Mouse (Mus musculus): ENCODE data around the gene Prrg4.
"Not testable (repeated sequence)": the region's sequence is repeated elsewhere in the genome, so short reads cannot be mapped to it uniquely, and the experiment has no call there.

The Prrg4 gene

GRCm38 (mm10) chr2:104849276-104849990 lies at the start of gene Prrg4:
Prrg4 (minus strand) TSS chr2:104849876.
- DNase-seq: peak; percentile 81

GRCm38 (mm10) chr2:104887882-104888566 lies 38.3 kb upstream of the Prrg4 start:
- peak; percentile 67 for DNase-seq

DNA sequence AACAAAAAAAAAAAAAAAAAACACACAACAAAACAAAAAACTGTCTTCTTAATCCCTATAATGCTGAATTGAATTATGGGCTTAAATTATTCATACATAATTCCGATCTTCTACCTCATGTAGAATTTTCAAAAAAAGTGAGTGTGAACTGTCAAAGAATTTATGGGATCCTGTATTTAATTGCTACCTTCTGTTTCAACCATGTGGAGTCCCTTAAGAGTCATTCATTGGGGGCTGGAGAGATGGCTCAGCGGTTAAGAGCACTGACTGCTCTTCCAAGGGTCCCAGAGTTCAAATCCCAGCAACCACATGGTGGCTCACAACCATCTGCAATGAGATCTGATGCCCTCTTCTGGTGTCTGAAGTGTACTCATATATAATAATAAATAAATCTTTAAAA lies 37.7 kb upstream of the Prrg4 start:
- DNase-seq: not testable (repeated sequence)

DNA sequence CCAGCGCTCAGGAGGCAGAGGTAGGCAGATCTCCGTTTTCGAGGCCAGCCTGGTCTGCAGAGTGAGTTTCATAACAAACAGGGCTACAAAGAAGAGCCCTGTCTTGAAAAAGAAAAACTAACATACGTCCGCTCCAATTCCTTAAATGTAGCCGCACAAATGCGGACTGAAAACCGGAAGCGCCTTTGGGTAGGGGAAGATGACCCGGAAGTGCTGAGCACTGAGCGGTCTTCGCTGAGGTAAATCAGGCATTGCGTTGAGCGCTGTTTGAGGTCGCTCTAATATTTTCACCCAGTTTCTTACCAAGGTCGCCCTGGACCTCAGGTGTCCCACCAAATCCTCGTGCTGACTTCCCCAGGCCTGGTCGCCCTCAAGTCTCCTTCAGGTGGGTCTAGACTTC lies 36.4 kb upstream of the Prrg4 start:
- DNase-seq: no peak

- DNase-seq: no peak
Observed at GRCm38 (mm10) chr2:104878794-104879193, 29.1 kb upstream of the Prrg4 start.

GRCm38 (mm10) chr2:104869101-104869500 lies 19.4 kb upstream of the Prrg4 start:
- peak; percentile 64 for DNase-seq

- DNase-seq: no peak
Observed at GRCm38 (mm10) chr2:104867282-104867855, 17.7 kb upstream of the Prrg4 start, which contains the start of gene Ccdc73. Ccdc73 (plus strand) TSS chr2:104867805.

- DNase-seq: peak; percentile 83
Observed at GRCm38 (mm10) chr2:104864176-104864860, 14.6 kb upstream of the Prrg4 start.

DNA sequence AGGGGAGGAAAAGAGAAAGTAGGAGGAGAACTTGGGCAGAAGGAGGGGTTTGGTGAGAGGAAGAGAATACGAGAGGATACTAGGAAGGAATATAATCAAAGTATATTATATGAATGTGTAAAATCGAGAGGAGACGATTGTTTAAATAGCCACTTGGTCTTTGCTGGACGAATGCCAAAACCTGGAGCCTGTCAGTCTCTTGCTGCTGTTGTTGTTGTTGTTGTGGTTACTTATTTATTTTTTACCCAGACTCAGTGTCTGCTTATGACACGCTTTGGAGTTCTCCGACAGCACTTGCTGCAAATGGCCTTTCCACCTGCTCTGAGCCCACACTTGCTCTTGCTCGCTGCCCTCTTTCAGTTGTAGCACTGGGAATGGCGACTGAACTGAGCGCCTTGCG lies 10.8 kb upstream of the Prrg4 start:
- peak; percentile 26 for DNase-seq

GRCm38 (mm10) chr2:104859060-104859459 lies 9.4 kb upstream of the Prrg4 start:
- DNase-seq: no peak

GRCm38 (mm10) chr2:104858083-104858482 lies 8.4 kb upstream of the Prrg4 start:
- DNase-seq: not testable (repeated sequence)

DNA sequence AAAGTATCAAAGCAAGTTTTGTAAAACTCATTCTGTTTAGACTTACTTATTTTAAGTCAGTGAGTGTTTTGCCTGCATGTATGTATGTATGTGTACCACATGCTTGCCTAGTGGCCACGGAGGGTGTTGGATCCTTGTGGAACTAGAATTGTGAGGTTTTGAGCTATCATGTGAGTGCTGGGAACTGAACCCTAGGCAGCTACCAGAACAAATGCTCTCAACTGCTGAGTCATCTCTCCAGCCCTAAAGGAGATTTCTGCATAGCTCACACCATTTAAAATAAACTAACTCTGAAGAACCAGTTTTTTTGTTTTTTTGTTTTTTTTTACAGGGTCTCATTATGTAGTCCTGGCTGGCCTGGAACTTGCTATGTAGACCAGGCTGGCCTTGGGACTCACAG lies 6.5 kb upstream of the Prrg4 start:
- DNase-seq: no peak

DNA sequence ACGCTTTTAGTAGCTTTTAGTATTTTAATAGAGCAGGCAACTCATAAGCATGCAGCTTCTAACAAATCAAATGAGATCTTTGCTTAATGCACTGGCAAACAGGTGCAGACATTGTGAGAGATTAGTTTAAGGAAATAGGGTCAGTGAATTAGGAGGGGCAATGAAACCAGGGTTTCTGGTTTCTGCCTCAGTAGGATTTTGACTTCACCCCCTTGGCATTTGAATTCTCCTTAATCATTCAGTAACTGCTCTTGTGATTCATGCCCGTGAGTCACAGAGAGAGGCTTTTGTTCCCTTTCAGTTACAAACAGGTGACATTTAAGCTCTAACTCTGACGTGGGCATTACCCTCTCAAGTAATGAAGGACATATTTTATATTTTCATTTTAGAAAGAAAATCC lies 6.1 kb upstream of the Prrg4 start:
- no peak for DNase-seq

GRCm38 (mm10) chr2:104854836-104855235 lies 5.2 kb upstream of the Prrg4 start:
- DNase-seq: no peak

DNA sequence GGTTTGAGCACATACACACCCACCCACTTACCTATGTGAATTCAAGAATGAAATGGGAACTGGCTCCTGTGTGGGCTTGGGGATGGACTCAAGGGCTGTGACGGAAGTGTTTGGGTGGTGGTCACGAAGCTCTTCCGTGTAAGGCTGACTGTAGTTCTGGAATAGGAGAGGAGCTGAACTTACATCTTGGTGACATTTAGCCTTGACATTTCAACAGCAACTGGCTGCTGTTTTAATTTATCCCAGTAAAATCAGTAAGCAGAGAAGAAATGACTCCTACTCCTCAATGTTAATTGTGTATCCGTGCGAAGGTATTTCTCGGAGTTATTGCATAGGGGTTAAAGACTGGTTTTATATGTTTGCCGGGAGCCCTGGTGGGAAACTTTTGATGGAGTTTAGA lies 2.9 kb upstream of the Prrg4 start:
- DNase-seq: no peak

DNA sequence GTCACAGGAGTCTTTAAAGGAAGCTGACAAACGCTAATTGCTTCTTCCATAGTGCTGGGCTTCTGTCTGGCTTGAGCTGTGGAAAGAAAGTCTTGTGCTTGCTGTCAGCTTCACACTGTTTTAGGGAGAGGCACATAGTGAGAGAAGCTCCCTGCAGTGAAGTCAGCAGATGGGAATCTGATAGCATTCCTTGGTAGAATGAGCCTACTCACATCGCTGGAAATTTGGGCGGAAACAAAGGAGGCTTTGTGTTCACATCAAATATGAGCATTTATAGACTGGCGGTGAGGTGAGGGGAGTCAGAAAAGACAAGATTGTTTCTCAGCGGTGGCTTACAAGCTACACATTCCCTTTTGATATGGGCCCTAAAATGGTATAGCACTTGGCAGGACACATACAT lies 2.0 kb upstream of the Prrg4 start:
- no peak for DNase-seq

GRCm38 (mm10) chr2:104849991-104850359 lies 299 bp upstream of the Prrg4 start:
- no peak for DNase-seq

DNA sequence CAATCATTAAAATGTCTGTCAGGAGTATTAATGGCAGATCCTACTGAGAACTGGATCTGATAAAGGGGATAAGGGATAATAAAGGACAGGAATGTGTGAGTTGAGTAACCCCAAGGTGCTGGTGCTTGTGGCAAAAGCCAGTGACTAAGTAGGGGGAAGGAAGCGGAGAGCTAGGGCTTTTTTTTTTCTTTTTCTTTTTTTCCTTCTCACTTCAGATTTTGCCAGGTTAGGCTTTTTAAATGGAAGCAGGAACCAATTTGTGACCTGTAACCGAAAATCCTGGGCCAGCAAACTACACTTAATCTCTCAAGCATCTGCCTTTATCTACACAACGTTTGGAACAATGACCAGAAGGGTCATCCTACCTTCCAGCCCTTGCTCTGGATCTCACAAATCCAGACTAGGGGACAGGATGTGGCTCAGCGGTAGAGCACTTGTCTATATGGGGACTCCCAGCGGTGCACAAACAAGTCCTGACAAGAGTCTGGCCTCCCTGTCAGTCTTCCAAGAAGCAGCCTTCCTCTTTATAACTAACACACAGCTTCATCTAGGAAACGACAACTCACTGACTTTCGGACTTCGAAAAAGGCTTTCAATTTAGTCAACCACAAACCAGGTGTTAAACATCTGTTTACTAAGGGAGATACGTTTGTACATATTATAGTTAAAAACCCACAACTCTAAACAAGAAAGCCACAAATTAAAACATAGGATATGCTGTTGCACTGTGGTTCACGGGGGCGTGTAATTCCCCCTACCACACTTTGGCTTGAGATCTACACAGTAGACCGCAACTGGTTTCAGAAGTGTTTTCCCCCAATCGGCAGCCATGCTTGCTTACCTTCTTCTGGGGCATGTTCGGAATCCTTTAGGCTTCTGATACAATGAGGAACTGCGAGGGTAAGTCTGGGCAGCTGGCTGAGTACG lies 1.2 kb downstream of the Prrg4 start:
- no peak for DNase-seq

DNA sequence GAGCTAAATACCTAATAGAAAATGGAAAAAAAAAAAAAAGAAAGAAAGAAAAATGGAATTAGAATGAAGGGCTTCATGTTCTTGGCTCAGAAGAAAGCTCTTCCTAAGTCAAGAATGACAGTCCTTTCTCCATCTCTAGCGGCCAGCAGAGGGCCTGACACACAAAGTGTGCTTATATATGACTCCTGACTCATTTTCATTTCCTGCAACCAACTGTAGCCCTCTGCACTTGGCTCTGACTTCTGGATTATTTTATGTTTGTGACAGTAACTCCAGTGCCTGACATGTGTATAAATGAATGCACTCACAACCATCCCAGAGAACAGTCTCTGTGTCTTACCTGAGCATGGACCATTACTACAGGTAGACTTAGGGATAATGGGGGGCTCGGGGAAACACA lies 2.0 kb downstream of the Prrg4 start:
- DNase-seq: peak; percentile 9

DNA sequence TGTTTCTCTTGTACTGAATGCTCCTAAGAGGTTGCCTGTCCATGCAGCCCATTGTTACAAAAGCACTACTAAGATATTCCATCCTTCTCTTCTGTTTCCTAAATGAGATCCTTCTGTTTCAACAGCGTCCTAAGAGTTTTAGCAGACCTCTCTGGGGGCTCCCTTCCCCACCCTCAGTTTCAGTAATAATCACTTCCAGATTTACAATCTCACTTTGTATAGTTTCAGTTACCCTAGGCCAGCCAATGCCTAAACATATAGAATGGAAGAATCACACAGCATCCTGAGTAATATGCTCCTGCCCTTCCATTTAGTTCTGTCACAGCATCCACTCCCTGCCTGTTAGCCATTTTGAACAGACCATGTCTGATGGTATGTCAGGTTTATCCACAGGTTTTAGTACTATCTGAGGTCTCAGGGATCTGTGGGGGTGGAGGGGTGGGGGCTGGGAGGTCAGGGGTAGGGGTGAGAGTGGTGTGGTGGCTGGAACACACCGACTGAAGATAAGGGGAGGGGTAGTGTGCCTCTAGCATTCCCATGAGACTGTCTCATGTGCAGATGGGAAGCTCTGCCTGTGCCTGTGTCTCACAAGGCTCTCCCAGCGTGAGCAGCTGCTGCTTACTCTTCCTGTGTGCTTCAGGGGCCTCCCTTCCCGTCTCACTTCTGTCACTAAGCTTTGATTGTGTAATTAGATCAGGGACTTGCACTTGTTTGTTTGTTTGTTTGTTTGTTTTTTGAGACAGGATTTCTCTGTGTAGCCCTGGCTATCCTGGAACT lies 2.9 kb downstream of the Prrg4 start:
- DNase-seq: no peak

GRCm38 (mm10) chr2:104842559-104842958 lies 7.1 kb downstream of the Prrg4 start:
- DNase-seq: no peak

- no peak for DNase-seq
Observed at GRCm38 (mm10) chr2:104841736-104842135, 7.9 kb downstream of the Prrg4 start.
